10 mouse cellular contexts compared by ENCODE assay signal in the genomic region with DNA sequence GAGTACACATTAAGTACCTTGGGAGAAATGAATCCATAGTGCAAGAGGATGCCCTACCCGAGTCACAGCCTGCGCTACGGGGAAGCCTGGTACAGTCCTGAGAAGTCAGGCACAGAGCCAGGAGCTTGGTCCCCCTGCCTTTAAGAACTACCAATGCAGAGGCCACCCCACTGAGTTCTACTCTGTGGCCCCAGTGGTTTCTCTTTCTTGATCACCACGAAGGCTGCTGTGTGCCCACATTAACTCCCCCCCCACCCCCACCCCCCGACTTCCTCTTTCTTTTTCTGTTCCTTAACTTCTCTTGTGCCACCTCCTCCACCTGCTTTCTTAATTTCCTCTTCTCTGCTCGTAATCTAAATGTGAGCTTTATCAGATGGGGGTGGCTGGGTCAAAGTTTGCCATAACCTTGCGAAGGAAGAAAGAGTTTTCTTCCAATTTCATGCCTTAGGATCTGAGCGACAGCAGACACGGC.
A peak's percentile ranks its signal among the peaks of the same experiment; 100 is the strongest.
DNase-seq lines count a peak whose midpoint lies in the region; ATAC-seq lines count a peak whose summit lies in the region.
"Had no signal": no experiment of that assay in that cellular context is flagged by ENCODE, and none has a peak within 500 bp of the region (broad histone marks: within the 10 kb centered on the region; RNA-seq: fewer than 3 reads in every experiment).

No protein-coding gene starts in this region.

- H3K27me3 ChIP-seq in intestine, embryonic 16.5 days (replicated peaks; ENCODE audit: control insufficient read depth, insufficient read depth, low read length) = no peaks in the 10 kb centered on the region
- H3K27me3 ChIP-seq in heart, embryonic 12.5 days (replicated peaks) = no peaks in the 10 kb centered on the region

- H3K9ac ChIP-seq in intestine, embryonic 16.5 days (ENCODE audit: low read depth, low read length) = 0 out of 2 replicates have a peak overlapping the region, but pooled peaks have one; percentile 19
- H3K9ac ChIP-seq in heart, embryonic 12.5 days = no peak overlapping the region

- 54% methylated on average over 9 of the region's 9 CpGs for WGBS in intestine, embryonic 16.5 days
- 79% methylated on average over 9 of the region's 9 CpGs for WGBS in heart, embryonic 12.5 days

- peak overlapping the region; percentile 61 for H3K27ac ChIP-seq in intestine, embryonic 16.5 days (ENCODE audit: low read length)
- H3K27ac ChIP-seq in heart, embryonic 12.5 days (ENCODE audit: poor library complexity, severe bottlenecking) = no peak overlapping the region

- no peaks in the 10 kb centered on the region for H3K9me3 ChIP-seq in intestine, embryonic 16.5 days (ENCODE audit: control insufficient read depth, low read length)
- no peaks in the 10 kb centered on the region for H3K9me3 ChIP-seq in heart, embryonic 12.5 days (replicated peaks)

- H3K4me1 ChIP-seq in intestine, embryonic 16.5 days (ENCODE audit: control insufficient read depth, insufficient read depth, low read length) = peaks cover 15% of the 10 kb centered on the region
- no peaks in the 10 kb centered on the region for H3K4me1 ChIP-seq in heart, embryonic 12.5 days (replicated peaks)

- no peaks in the 10 kb centered on the region for H3K36me3 ChIP-seq in intestine, embryonic 16.5 days (ENCODE audit: control insufficient read depth, insufficient read depth, low read length)
- no peaks in the 10 kb centered on the region for H3K36me3 ChIP-seq in heart, embryonic 12.5 days

- peak; percentile 12; the same call in 1 of the 2 replicates for ATAC-seq in intestine, embryonic 16.5 days
- peak; percentile 60 for ATAC-seq in neutrophil, adult 5-6 weeks (ENCODE audit: extremely low read depth, insufficient number of reproducible peaks, low FRiP score, poor library complexity, severe bottlenecking)
- ATAC-seq in heart, embryonic 12.5 days (ENCODE audit: insufficient number of reproducible peaks, low FRiP score) = no peak

- no peak overlapping the region for H3K4me3 ChIP-seq in intestine, embryonic 16.5 days (ENCODE audit: low read length)
- H3K4me3 ChIP-seq in heart, embryonic 12.5 days = no peak overlapping the region
- H3K4me3 ChIP-seq: erythroblast, embryonic 14.5 days had no signal

- DNase-seq in adrenal gland, postnatal 14 days = peak; percentile 19
- DNase-seq in adrenal gland, postnatal 36 days = no peak
- DNase-seq in CD4-positive, CD25-positive, alpha-beta regulatory T cell, adult 2 months (ENCODE audit: low read depth, low spot score) = peak; percentile 74
- no peak for DNase-seq in ovary, adult 18-20 months (ENCODE audit: low spot score)
- DNase-seq in embryo, embryonic 11 days = no peak
- DNase-seq: adrenal gland, postnatal 25 days had no signal

- peak overlapping the region; percentile 12; the same call in 1 of the 2 replicates for H3K4me2 ChIP-seq in intestine, embryonic 16.5 days (ENCODE audit: low read depth, low read length)
- no peak overlapping the region for H3K4me2 ChIP-seq in heart, embryonic 12.5 days

Comparison
In these comparisons a context has a peak if more than half of its experiments do, and no peak if none do; other contexts are left out.
1. DNase-seq: peak in adrenal gland, postnatal 14 days (single experiment) and CD4-positive, CD25-positive, alpha-beta regulatory T cell, adult 2 months (single experiment); none in adrenal gland, postnatal 36 days (0 of 2), ovary, adult 18-20 months (single experiment) and embryo, embryonic 11 days (single experiment).